In genomic region chr5:108312224-108313064, GRCm38 (mm10) we compare ENCODE assay signal across 8 mouse cellular contexts. TPM values are rescaled to one million over a fixed set of nuclear protein-coding genes. Genes with fewer than 3 reads are reported as not detected.
A peak's percentile ranks its signal among the peaks of the same experiment; 100 is the strongest.
DNase-seq lines count a peak whose midpoint lies in the region; ATAC-seq and TF ChIP-seq lines count a peak whose summit lies in the region.

Pigg (plus strand) TSS chr5:108312609.

- H3K27ac ChIP-seq in ES-E14 (ENCODE audit: insufficient read depth, low read depth, low read length, poor library complexity, severe bottlenecking) = peak within 1 kb of the TSS; percentile 74
- peak within 1 kb of the TSS; percentile 87 for H3K27ac ChIP-seq in forebrain, embryonic 16.5 days (ENCODE audit: low read length)
- H3K27ac ChIP-seq in layer of hippocampus, adult 2 months = peak within 1 kb of the TSS; percentile 93
- H3K27ac ChIP-seq in lung, embryonic 14.5 days (ENCODE audit: low read depth) = peak within 1 kb of the TSS; percentile 48
- H3K27ac ChIP-seq in olfactory bulb, adult 2 months (ENCODE audit: insufficient read depth, low read depth, low read length) = peak within 1 kb of the TSS; percentile 49
- no peak within 1 kb of the TSS for H3K27ac ChIP-seq in thymus, adult 2 months (ENCODE audit: control insufficient read depth, insufficient read depth, low read length)

- peak within 1 kb of the TSS; percentile 94 for H3K9ac ChIP-seq in ES-E14 (ENCODE audit: insufficient read depth, low read depth, low read length, poor library complexity, severe bottlenecking)
- H3K9ac ChIP-seq in forebrain, embryonic 16.5 days (replicated peaks; ENCODE audit: low read depth, low read length) = peak within 1 kb of the TSS; percentile 87
- peak within 1 kb of the TSS; percentile 86 for H3K9ac ChIP-seq in lung, embryonic 14.5 days

- WGBS in forebrain, embryonic 16.5 days = under 1% methylated on average over 57 of the region's 57 CpGs
- WGBS in lung, embryonic 14.5 days = 0% methylated on average over 57 of the region's 57 CpGs
- under 1% methylated on average over 57 of the region's 57 CpGs for WGBS in olfactory bulb, adult 2 months
- under 1% methylated on average over 57 of the region's 57 CpGs for WGBS in thymus, adult 2 months

- in situ Hi-C loops in ES-E14 (cut with MboI; ENCODE audit: low sequenced_read_pairs in 2 of 2, unreplicated experiment in 2 of 2) = no loop called here

- 0 out of 2 replicates have a peak, but pooled peaks cover 2% of the 10 kb centered on the region for H3K27me3 ChIP-seq in forebrain, embryonic 16.5 days (replicated peaks; ENCODE audit: control insufficient read depth, insufficient read depth, low read length)
- no peaks in the 10 kb centered on the region for H3K27me3 ChIP-seq in lung, embryonic 14.5 days (ENCODE audit: insufficient read depth, low read length)
- H3K27me3 ChIP-seq in thymus, adult 2 months (ENCODE audit: control insufficient read depth, insufficient read depth, low read length) = no peaks in the 10 kb centered on the region

- H3K36me3 ChIP-seq in ES-E14 (ENCODE audit: control insufficient read depth, insufficient read depth, low read length, poor library complexity, severe bottlenecking) = no peaks in the 10 kb centered on the region
- H3K36me3 ChIP-seq in forebrain, embryonic 16.5 days (ENCODE audit: control insufficient read depth, insufficient read depth) = no peaks in the 10 kb centered on the region
- no peaks in the 10 kb centered on the region for H3K36me3 ChIP-seq in lung, embryonic 14.5 days (ENCODE audit: insufficient read depth)
- H3K36me3 ChIP-seq in thymus, adult 2 months (ENCODE audit: control insufficient read depth, insufficient read depth, low read length) = no peaks in the 10 kb centered on the region

- TF ChIP-seq CTCF in layer of hippocampus, adult 2 months (conservative IDR thresholded peaks at IDR 0.05) = 0 out of 2 replicates have a peak, but pooled peaks have one; percentile 16
- TF ChIP-seq CTCF in lung, embryonic 14.5 days (IDR thresholded peaks at IDR 0.05; ENCODE audit: low read depth) = 0 out of 2 replicates have a peak, but pooled peaks have one; percentile 15
- TF ChIP-seq CTCF in olfactory bulb, adult 2 months (IDR thresholded peaks at IDR 0.05; ENCODE audit: insufficient read depth, low read depth, low read length) = no peak
- no peak for TF ChIP-seq CTCF in thymus, adult 2 months (IDR thresholded peaks at IDR 0.05; ENCODE audit: borderline replicate concordance, control insufficient read depth, extremely low read depth, insufficient read depth, low read length, poor library complexity)

- no peaks in the 10 kb centered on the region for H3K9me3 ChIP-seq in ES-E14 (ENCODE audit: control insufficient read depth, insufficient read depth, low read depth, low read length)
- no peaks in the 10 kb centered on the region for H3K9me3 ChIP-seq in forebrain, embryonic 16.5 days (ENCODE audit: control insufficient read depth, low read length)
- H3K9me3 ChIP-seq in lung, embryonic 14.5 days (ENCODE audit: low read depth, low read length) = no peaks in the 10 kb centered on the region

- ATAC-seq in forebrain, embryonic 16.5 days = peak; percentile 99
- ATAC-seq in lung, embryonic 14.5 days (ENCODE audit: insufficient read depth) = peak; percentile 100

- no peaks in the 10 kb centered on the region for H3K4me1 ChIP-seq in ES-E14 (ENCODE audit: control insufficient read depth in 2 of 2, insufficient read depth in 2 of 2, low read length in 2 of 2, poor library complexity in 1 of 2)
- peaks cover 7% of the 10 kb centered on the region for H3K4me1 ChIP-seq in forebrain, embryonic 16.5 days (replicated peaks; ENCODE audit: control insufficient read depth, insufficient read depth, low read length)
- H3K4me1 ChIP-seq in lung, embryonic 14.5 days (ENCODE audit: insufficient read depth) = 0 out of 2 replicates have a peak, but pooled peaks cover 5% of the 10 kb centered on the region
- H3K4me1 ChIP-seq in olfactory bulb, adult 2 months (ENCODE audit: control insufficient read depth, insufficient read depth, low read length) = no peaks in the 10 kb centered on the region
- no peaks in the 10 kb centered on the region; the same call in 1 of the 2 replicates for H3K4me1 ChIP-seq in thymus, adult 2 months (replicated peaks; ENCODE audit: control insufficient read depth, insufficient read depth, low read length)

- peak within 1 kb of the TSS; percentile 78 to 80 for H3K4me3 ChIP-seq in ES-E14 (ENCODE audit: insufficient read depth in 1 of 2, low read depth in 1 of 2, low read length in 2 of 2, poor library complexity in 1 of 2, severe bottlenecking in 1 of 2)
- H3K4me3 ChIP-seq in forebrain, embryonic 16.5 days (replicated peaks; ENCODE audit: low read length) = peak within 1 kb of the TSS; percentile 89
- peak within 1 kb of the TSS; percentile 67 for H3K4me3 ChIP-seq in layer of hippocampus, adult 2 months
- H3K4me3 ChIP-seq in lung, embryonic 14.5 days (ENCODE audit: low read depth, low read length) = peak within 1 kb of the TSS; percentile 71
- peak within 1 kb of the TSS; percentile 76 for H3K4me3 ChIP-seq in olfactory bulb, adult 2 months (ENCODE audit: insufficient read depth, low read depth, low read length)
- peak within 1 kb of the TSS; percentile 93 for H3K4me3 ChIP-seq in thymus, adult 2 months (ENCODE audit: control insufficient read depth, insufficient read depth, low read length)

- peak; percentile 80 for DNase-seq in ES-E14 (ENCODE audit: low read depth, low spot score)
- peak; percentile 91 for DNase-seq in cerebellum, adult 11-12 months
- DNase-seq in heart, postnatal 36 days = peak; percentile 92 to 94
- DNase-seq in layer of hippocampus, adult 2 months (ENCODE audit: low spot score in 2 of 2) = peak; percentile 93 to 96
- DNase-seq in lung, embryonic 14.5 days = peak; percentile 93
- DNase-seq in thymus, adult 2 months = peak; percentile 85

- intact Hi-C loops in heart, postnatal 36 days (cut with DNase I) = loop anchor here (2.0 to 10.0 kb wide), 3 partner anchors 44 to 278 kb away; partner anchors contain the start of genes Ccdc18, Dr1 and Tmed5

- H3K4me2 ChIP-seq in forebrain, embryonic 16.5 days (ENCODE audit: low read length) = peak within 1 kb of the TSS; percentile 69
- peak within 1 kb of the TSS; percentile 89 for H3K4me2 ChIP-seq in lung, embryonic 14.5 days

- TF ChIP-seq POLR2A in olfactory bulb, adult 2 months (IDR thresholded peaks at IDR 0.05; ENCODE audit: insufficient read depth, low read depth, low read length) = peak; percentile 80
- TF ChIP-seq POLR2A in thymus, adult 2 months (IDR thresholded peaks at IDR 0.05; ENCODE audit: control insufficient read depth, extremely low read depth, insufficient read depth, low read length, poor library complexity) = peak; percentile 86

TF ChIP-seq in ES-E14, 5 proteins besides CTCF, POLR2A, EP300 and RAD21:
- TF ChIP-seq ZC3H11A (IDR thresholded peaks at IDR 0.05; ENCODE audit: borderline replicate concordance, low read depth, low read length) = peak; percentile 28
- TF ChIP-seq CHD2 (IDR thresholded peaks at IDR 0.05; ENCODE audit: low read depth, low read length) = no peak
- peak; percentile 84 for TF ChIP-seq HCFC1 (IDR thresholded peaks at IDR 0.05; ENCODE audit: borderline replicate concordance, insufficient read depth, low read length)
- no peak for TF ChIP-seq ZNF384 (IDR thresholded peaks at IDR 0.05; ENCODE audit: low read depth, low read length)
- no peak for TF ChIP-seq MAFK (IDR thresholded peaks at IDR 0.05; ENCODE audit: insufficient read depth, low read depth, low read length)

RNA-seq across cellular contexts. Expression of gene Pigg, which starts in this region (rescaled TPM):
- 17.8 and 21.8 TPM in 2 replicates for total RNA-seq in ES-E14 (2012; rRNA removed)
- 6.8 and 7.5 TPM in 2 replicates for polyA plus RNA-seq in forebrain, embryonic 16.5 days (2015; fragmentation: Nextera tagmentation; extraction: Ambion mirVana)
- total RNA-seq in heart, postnatal 36 days (2021) = 1 to 10 TPM; 10.0 TPM
- total RNA-seq in layer of hippocampus, adult 2 months (2021) = 10 to 100 TPM; 10.1 to 11.5 TPM
- 3.4 and 3.5 TPM in 2 replicates for polyA plus RNA-seq in lung, embryonic 14.5 days (2014; fragmentation: Nextera tagmentation; extraction: Ambion mirVana)
- polyA plus RNA-seq in olfactory bulb, adult 2 months (2012; ENCODE audit: insufficient read depth, insufficient read length, low replicate concordance, missing spikeins) = not detected in 2 replicates
- polyA plus RNA-seq in thymus, adult 2 months (2012; rRNA removed) = 5.0 TPM in 2 replicates

Comparison
In these comparisons a context has a peak if more than half of its experiments do, and no peak if none do; other contexts are left out.
1. CTCF ChIP-seq: peak in layer of hippocampus, adult 2 months (single experiment) and lung, embryonic 14.5 days (single experiment); none in olfactory bulb, adult 2 months (single experiment) and thymus, adult 2 months (single experiment).
2. Peak in every context shown above with its lines, with median percentiles within 50 percentile points of each other: DNase-seq, H3K4me3 ChIP-seq and H3K9ac ChIP-seq.